Mouse (Mus musculus) heart, postnatal 10 days (tissue): ENCODE measurements around the gene Rictor. TPM values are rescaled to one million over a fixed set of nuclear protein-coding genes. Genes with fewer than 3 reads are reported as not detected.
"Not testable (repeated sequence)": the region's sequence is repeated elsewhere in the genome, so short reads cannot be mapped to it uniquely, and the experiment has no call there.

Experiments used
- DNase-seq, 2 experiments: peaks; one replicate each; pipeline ENCODE4 v3.0.0; 2021
- intact Hi-C: fragments of 180-260 bp; cut with DNase I; formaldehyde crosslinking; loops from one replicate; pipeline ENCODE4 v1.15.1; 2025
- total RNA-seq, 2 experiments: library from RNA; stranded (reverse); gene quantifications; 2 replicates each; pipeline ENCODE4 v1.2.3; 2021

Rictor gene
- total RNA-seq, 2 experiments from 2014 or later = 16.6 to 18.8 TPM

GRCm38 (mm10) chr15:6726130-6726808, 18.1 kb downstream of the Rictor start:
- no peak for DNase-seq

GRCm38 (mm10) chr15:6733076-6733475, 24.9 kb downstream of the Rictor start:
- DNase-seq = no peak
- intact Hi-C loops = no loop called here

More at GRCm38 (mm10) chr15:6726130-6726808, 18.1 kb downstream of the Rictor start:
- intact Hi-C loops = no loop called here

DNA sequence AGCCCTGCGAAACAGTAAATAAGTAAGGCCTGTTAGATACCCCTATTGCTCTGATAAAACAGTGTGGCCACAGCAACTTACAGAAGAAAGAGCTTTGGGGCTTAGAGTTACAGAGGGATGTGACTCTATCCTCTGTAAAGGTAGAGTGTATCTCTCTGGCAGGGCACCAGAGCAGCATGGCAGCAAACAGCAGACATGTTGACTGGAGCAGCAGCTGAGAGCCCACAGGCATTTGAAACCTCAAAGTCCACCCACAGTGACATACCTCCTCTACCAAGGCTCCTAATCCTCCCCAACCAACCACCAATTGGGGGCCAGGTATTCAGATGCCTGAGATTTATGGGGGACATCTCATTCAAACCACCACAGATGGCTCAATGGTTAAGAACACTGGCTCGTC, 31.0 kb downstream of the Rictor start:
- intact Hi-C loops = no loop called here
- DNase-seq = no peak

DNA sequence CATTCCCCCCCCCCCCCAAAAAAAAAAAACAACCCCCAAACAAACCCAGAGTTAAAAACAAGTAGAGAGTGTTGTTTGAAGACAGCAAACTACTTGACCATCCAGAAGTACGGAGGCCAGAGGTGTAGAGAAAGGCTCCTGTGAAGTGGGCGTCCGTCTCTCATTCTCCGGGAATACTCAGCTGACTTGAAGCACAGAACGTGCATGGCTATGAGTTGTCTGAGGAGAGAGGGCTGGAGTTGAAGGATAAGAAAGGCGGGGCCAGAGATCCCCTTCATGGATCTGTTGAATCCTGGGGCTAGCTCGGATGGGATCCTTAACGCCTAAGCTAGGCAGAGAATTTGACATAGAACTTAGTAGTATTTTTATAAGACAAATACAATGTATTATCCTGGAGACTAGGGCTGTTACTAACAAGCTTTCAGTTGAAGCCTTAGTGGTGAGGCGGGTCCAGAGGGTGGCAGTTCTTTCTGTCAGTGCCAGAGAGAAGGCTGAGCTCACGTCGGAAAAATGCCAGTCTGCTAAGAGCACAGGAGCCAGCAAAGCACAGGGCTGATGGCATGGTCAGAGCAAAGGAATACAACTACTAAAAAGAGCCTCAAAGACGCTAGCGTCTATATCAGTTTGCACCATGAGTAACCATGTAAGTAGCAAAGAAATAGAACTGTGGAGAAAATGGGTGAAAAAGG, 34.3 kb downstream of the Rictor start:
- peak; percentile 60 to 61 for DNase-seq
- intact Hi-C loops = no loop called here

GRCm38 (mm10) chr15:6743723-6744122, 35.5 kb downstream of the Rictor start:
- DNase-seq = no peak
- intact Hi-C loops = no loop called here

DNA sequence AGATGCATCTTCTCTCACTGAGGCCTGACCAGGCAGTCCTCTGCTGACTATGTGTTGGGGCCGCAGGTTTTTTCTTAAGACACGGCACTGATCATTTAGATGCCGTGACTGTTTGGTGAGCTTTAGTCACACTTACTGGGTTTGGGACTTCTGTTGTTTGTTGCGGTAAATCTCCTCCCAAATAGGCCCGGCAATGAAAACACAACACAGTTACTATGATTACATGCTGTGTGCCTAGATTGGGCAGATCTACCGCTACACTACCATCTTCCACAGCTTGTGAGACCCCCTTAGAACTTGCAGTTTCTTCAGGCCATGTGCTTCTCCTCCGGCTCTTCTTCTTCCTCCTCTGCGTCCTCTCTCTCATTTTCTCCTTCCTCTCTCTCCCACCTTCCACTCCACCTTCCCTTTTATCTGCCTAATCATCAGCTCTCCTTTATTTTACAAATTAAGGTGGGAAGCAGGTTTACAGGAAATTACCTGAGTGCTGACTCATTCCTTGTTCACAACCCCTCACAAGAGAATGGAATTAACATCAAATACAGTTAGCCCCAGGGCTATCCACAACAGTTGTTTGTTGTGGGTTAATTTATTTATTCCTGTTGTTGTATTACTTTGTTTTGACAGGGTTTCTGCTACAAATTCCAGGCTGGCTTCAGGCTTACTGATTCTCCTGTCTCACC, 38.3 kb downstream of the Rictor start:
- DNase-seq, intact Hi-C loops: not testable (repeated sequence)

- intact Hi-C loops = no loop called here
- no peak for DNase-seq
These were observed 38.8 kb downstream of the Rictor start for GRCm38 (mm10) chr15:6747001-6747400.

DNA sequence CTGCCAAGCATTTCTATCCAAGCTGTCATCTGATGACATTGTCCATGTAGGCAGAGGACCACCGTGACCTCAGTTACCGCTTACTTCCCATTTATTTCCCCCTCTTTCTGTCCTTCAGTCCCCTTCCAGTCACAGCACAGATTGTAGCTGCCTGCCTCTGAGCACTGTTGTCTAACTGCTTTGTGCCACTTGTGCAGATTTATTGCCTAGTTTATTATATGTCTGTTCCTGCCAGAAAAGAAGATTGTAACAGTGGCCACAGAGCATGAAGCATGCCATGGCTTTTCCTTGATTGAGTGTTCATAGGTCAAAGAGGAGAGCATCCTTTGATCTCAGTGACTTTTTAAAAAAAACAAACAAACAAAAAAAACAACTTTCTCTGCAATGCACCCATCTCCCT, 46.2 kb downstream of the Rictor start:
- no peak for DNase-seq
- intact Hi-C loops = no loop called here

GRCm38 (mm10) chr15:6772265-6772664, 64.1 kb downstream of the Rictor start:
- DNase-seq = no peak
- intact Hi-C loops = no loop called here

GRCm38 (mm10) chr15:6786212-6786611, 78.0 kb downstream of the Rictor start:
- intact Hi-C loops = no loop called here
- DNase-seq = no peak

DNA sequence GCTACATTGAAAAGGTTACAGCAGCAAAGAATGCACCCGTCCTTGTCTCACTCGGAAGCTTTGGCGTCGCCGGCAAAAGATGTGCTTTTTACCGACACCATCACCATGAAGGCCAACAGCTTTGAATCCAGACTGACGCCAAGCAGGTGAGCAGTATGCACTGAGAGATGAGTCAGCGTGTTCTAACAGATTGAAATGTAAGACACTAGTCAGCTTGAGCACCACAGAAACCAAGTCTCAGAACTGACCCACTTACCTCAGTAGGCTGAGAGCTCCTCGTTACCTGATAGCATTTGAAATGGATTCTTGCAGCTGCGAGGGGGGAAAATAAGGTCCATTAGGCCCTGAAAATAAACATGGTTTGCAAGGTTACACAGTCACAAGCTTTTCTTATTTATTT, 79.1 kb downstream of the Rictor start:
- intact Hi-C loops = no loop called here
- no peak for DNase-seq

- no peak for DNase-seq
- intact Hi-C loops = no loop called here
These were observed 81.8 kb downstream of the Rictor start for GRCm38 (mm10) chr15:6790011-6790410.

DNA sequence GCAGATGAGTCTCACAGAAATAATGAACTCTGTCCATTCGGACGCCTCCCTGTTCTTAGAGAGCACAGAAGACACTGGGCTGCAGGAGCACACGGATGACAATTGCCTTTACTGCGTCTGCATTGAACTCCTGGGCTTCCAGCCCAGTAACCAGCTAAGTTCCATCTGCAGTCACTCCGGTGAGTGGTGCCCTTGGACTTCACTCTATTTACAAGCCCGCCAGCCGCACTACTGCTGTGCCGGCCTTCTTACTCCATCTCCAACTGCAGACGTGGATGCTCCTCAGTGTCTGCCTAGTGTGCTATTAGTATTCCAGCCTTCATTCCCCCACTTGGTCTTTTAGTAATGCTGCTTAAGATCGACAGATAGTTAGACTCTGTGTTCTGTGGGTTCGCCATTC, 83.5 kb downstream of the Rictor start:
- intact Hi-C loops = no loop called here
- DNase-seq = no peak

- intact Hi-C loops = no loop called here
- DNase-seq = no peak
These were observed 84.7 kb downstream of the Rictor start for GRCm38 (mm10) chr15:6792846-6793245.

DNA sequence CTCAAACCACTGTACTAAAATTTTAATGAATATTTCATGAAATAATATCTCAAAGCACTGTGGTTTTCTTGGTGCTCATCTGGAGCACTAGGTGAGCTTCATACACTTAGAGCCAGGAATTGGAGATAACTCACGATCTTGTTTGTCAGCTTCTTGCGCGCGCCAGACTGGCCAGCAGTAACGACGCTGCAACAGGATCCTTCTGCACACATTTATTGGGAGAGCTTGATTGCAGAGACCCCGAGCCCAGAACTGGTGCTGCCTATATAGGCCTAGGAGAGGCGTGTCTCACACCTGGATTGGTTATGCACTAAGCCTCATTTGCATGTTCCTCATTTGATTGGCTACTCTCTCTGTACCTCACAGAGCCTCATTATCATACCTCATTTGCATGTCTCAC, 93.0 kb downstream of the Rictor start:
- DNase-seq, intact Hi-C loops: not testable (repeated sequence)

DNA sequence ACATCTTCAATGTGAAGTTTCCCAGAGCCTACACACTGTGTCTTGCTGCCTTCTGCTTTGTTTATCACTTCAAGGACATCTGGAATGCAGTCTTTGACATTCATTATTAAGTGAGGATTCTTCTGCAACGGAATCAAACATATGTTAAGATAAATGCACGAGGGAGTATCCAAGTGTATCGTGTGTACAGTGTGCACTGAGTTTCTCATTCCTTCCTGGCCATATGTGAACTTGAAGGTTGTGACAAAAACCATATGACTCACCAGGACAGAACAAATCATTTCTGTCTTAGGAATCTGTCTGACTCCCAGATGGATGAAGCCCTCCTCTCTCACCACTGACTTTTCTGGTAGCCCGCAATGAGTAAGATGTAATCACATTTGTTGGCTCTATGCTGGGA, 107.6 kb downstream of the Rictor start:
- no peak for DNase-seq
- intact Hi-C loops = no loop called here

DNA sequence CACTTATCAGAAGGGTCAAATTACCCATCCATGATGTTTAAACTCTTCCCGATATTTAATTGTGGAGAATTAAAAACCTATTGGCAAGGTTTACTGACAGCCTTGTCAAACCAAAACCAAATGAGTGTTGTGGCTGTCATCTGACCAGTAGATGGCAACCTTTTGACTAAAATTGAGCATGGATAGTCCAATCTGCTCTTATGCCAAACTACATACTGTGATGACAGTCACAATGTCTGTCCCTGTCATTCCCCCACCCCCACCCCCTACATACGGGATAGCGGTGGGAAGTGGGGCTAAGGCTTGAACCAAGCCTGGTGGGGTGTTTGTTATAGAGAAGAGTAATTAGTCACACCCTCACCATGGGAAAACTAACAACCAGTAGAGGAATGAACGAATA, 132.0 kb downstream of the Rictor start:
- peak; percentile 33 to 51 for DNase-seq
- intact Hi-C loops = loop anchor here (1.0 to 5.0 kb wide), 3 partner anchors 44 to 602 kb away; no protein-coding TSS in a partner anchor

GRCm38 (mm10) chr15:6849851-6850250, 141.7 kb downstream of the Rictor start:
- intact Hi-C loops = no loop called here
- DNase-seq = peak in 1 of 2 experiments; percentile 29
